Mouse (Mus musculus) liver (tissue): Measurements from ENCODE around the gene Syt5.
"Not testable (repeated sequence)": the region's sequence is repeated elsewhere in the genome, so short reads cannot be mapped to it uniquely, and the experiment has no call there.

ENCODE experiments used
- DNase-seq: peaks from one replicate; pipeline ENCODE4 v3.0.0-alpha.2; 2020; ENCODE audit warnings: mixed read lengths

Syt5 gene

DNA sequence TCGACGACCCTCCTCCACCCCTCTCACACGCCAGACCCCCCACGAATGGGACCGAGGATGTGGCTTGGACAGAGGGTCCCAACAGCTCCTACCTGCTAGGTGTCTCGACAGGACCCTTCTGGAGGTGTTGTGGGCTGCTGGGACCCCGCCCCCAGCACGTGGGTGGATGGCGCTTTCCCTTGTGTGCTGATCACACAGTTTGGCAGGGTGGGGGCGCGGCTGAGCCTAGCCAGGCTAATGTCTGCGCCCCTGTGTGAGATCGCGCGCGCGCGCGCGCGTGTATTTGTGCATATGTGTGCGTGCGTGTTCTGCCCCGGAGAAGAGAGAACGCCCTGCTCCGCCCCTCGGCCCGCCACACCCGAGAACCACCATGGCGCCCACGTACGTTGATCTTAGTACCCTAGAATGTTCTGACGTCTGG, at the start of gene Syt5:
TSS of gene Syt5 (minus strand) at position 321 of the 421 bp plus-strand sequence.
- peak; percentile 14 for DNase-seq

GRCm38 (mm10) chr7:4597046-4597445, 49.7 kb upstream of the Syt5 start:
- not testable (repeated sequence) for DNase-seq

DNA sequence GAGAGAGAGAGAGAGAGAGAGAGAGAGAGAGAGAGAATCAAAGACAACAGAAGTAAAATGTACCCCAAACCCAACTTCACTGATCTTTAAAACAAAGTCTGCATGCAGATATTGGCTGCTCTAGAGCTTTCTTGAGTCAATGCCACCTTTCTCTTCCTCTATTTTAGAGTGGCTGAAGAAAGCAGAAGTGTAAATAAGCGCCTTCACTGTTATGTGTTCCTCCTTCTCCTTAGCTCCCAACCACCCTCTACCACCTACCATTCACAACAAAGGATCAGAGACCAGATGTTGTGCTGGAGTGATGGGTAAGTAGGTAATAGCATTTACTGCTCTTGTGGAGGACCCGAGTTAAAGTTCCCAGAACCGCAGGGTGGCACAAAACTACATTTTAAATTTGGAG, 34.1 kb upstream of the Syt5 start:
- not testable (repeated sequence) for DNase-seq

GRCm38 (mm10) chr7:4572361-4572760, 25.0 kb upstream of the Syt5 start:
- not testable (repeated sequence) for DNase-seq

DNA sequence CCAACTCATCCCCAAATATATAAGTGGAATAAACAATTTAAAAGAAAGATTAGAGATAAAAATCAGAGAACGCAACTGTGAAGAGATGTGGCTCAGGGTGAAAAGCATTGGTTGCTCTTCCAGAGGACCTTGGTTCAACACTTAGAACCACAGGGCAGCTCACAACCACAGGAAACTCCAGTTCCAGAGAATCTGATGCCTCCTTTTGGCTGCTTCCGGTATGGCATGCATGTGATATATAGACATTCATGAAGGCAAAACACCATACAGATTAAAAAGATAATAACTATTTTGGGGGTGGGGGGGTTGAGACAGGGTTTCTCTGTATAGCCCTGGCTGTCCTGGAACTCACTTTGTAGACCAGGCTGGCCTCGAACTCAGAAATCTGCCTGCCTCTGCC, 15.3 kb upstream of the Syt5 start:
- DNase-seq = no peak

DNA sequence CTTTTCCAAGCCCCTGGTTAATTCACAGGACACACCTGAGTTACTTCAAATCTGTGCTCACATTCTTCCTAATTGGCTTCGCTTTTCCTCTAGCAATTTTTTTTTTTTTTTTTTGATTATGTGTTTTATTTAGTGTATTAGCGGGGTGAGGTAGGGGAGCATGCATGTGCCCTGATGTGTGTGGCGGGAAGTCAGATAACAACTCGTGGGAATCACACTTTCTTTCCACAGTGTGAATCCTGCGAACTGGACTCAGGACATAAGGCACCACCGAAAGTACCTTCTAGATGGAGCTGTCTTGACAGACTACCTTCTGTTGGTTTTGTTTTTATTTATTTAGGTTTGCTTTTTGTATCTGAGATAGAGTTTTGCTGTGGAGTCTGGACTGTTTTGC, 9.8 kb upstream of the Syt5 start:
- no peak for DNase-seq

DNA sequence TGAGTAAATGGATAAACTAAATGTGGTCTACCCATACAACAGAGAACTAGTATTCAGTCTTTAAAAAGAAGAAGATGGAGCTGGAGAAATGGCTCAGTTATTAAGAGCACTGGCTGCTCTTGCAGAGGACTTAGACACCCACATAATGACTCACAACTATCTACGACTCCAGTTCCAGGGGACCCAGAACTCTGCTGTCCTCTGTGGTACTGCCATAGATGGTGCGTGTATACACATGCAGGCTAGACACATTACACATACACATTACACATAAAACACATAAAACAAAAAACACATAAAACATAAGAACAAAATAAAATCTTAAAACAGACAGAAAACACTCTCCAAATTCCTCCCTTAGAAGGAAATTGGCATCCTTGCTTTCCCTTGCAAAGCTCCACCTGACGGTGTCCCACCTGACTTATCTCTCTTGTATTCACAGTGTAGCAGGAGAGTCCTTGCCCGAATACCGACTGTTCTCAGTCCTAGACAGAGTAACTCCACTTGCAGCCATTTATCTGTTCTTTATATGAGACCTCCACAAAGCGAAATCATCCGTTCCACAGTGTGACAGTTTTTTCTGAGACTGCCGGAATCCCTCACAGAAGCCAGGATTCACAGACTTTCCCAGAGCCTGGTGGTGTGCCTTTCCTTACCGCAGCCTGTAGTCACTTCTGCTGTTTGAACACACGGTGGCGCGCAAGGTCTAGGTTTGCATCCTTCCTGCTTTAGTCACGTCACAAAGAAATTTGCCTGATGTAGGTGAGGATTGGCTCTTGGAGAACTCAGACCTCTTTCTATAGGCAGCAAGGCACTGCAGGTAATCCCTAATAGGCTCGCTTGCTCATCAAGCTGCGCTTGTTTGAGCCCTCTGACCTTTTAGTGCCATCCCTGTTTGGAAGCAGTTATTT, 9.2 kb upstream of the Syt5 start:
- peak; percentile 80 for DNase-seq

DNA sequence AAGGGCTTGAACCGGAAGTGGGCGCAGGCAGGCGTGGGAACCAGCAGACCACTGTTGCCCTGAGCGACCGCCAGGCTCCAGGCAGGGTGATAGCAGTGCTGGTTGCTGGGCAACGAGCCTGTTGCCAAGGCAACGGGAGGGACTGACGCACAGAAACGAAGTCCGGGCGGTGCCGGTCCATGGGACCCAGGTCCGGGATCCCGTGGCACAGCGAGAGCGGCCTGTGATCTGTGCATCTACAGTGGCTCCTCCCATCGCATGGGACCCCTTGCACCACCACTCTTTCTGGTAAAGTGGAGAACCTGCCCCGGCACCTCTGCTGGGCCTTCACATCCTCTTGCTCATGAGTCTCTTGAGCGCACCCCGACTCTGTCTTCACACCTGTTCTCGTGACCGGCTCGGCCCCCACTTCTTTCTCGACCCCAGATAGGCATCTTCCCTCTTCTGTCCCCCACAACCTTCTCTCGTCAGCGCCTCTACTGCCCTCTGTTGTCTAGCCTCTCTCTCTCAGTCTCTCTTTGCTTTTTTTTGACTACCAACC, 680 bp downstream of the Syt5 start:
- DNase-seq = peak; percentile 42

GRCm38 (mm10) chr7:4546050-4546449, 1.3 kb downstream of the Syt5 start:
- DNase-seq = no peak

- peak; percentile 62 for DNase-seq
Measured at GRCm38 (mm10) chr7:4542013-4542412, 5.3 kb downstream of the Syt5 start.

DNA sequence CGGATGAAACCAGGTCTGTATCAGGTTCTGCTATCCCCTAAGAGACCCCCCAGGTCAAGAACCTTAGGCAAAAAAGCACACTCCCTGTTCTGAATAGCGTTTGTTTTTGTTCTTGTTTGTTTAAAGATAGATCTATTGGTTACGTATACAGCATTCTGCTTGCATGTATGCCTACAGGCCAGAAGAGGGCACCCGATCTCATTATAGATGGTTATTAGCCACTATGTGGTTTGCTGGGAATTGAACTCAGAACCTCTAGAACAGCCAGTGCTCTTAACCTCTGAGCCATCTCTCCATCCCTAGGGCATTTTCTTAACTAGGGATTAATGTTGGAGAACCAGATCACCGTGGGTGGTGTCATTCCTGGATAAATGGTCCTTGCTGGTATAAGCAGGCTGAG, 6.0 kb downstream of the Syt5 start:
- no peak for DNase-seq

DNA sequence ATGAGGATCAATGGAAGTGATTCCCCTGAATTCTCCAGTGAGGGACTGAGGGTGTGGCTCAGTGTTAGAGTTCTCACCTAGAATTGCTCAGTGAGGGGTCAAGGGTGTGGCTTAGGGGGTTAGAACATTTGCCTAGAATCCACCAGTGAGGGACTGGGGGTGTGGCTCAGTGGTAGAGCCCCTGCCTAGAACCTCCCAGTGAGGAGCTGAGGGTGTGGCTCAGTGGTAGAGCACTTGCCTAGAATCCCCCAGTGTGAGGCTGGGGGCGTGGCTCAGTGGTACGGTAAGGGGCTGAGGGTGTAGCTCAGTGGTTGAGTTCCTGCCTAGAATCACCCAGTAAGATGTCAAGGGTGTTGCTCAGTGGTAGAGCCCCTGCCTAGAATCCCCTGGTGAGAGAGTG, 8.3 kb downstream of the Syt5 start:
- no peak for DNase-seq

DNA sequence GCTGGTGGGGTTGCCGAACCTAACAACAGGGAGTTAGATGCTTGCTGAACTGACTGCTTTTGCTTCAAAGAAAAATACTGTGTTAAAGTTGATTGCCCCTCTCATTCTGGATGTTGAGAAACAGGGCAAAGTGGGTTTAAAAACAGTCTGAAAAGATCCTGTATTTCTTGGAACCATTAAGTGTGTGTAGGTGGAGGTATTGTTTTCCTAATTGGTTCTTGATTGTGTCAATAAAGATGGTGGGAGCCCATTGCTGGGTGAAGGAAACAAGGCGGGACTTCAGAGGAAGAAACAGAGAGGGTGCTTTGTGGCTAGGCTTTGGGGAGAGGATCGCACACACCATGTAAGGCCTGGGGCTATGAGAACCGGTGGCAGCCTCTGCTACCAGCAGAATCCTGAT, 10.2 kb downstream of the Syt5 start:
- DNase-seq = no peak

DNA sequence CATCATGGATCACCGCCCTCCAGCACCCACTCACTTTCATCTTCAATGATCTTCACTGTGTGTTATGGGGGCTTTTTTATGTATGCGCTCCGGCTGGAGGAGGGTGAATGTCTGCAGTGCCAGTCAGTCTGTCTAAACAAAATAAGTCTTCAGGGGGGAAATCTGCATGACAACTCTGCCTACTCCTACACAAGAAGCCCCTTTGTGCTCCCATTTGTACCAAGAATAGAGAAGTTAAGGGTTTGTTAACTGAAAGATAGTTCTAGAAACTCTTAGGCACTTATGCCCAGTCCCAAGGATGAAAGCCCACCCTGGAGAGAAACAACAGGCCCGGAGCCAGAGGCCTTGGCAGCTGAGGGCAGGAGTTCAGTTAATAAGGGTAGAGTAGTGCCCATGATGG, 11.0 kb downstream of the Syt5 start:
- DNase-seq = no peak

- DNase-seq = peak; percentile 63
Measured at GRCm38 (mm10) chr7:4532005-4532729, 15.2 kb downstream of the Syt5 start, which contains the start of gene Dnaaf3. TSS of gene Dnaaf3 (minus strand) at chr7:4532453.

- DNase-seq = not testable (repeated sequence)
Measured at GRCm38 (mm10) chr7:4530166-4530565, 17.2 kb downstream of the Syt5 start.

GRCm38 (mm10) chr7:4527302-4527689, 20.0 kb downstream of the Syt5 start:
- DNase-seq = no peak

- DNase-seq = peak; percentile 86
Measured at GRCm38 (mm10) chr7:4526341-4527301, 20.7 kb downstream of the Syt5 start.

DNA sequence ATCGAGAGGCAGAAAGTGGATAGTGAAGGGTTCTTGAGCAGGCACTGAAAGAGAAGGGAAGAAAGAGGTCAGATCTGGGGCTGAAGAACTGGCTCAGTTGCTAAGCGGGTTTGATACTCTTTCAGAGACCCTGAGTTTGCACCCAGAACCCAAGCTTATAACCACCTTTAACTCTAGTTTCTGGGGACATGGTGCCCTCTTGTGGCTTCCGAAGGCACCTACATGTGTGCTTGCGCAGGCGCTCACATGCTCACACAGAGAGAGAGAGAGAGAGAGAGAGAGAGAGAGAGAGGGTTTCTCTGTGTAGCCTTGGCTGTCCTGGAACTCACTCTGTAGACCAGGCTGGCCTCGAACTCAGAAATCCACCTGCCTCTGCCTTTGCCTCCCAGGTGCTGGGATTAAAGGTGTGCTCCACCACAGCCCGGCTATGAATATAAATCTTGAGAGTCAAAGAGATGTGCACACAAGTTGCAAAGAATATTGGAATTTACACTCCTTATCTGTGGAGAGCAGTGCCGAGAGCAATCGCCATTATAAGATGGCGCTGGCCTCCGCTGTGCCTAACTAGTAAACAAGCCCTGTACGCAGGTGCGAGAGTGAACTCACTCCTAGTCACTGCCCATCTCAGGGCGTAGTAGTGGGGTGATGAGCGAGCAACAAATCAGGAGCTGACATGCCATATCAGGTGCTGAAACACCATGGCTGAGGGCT, 23.0 kb downstream of the Syt5 start, which contains the start of gene Tnni3:
TSS of gene Tnni3 (minus strand) at position 18 of the 711 bp plus-strand sequence.
- DNase-seq = peak; percentile 66

GRCm38 (mm10) chr7:4523205-4524130, 23.9 kb downstream of the Syt5 start:
- no peak for DNase-seq
